Mouse (Mus musculus): ENCODE data around the gene Olfr690. TPM values are rescaled to one million over a fixed set of nuclear protein-coding genes. Genes with fewer than 3 reads are reported as not detected.

Gene Olfr690
- total RNA-seq, 2 experiments from 2014 or later, result not detected

Other genes with a start within 250 kb of the Olfr690 start
- gene Olfr680-ps1, start 241.3 kb downstream of the Olfr690 start, total RNA-seq (2015; ENCODE audit: low replicate concordance), result not detected in 2 replicates
- not detected in 2 replicates for gene Olfr680-ps1, start 241.3 kb downstream of the Olfr690 start, total RNA-seq (2017; ENCODE audit: low replicate concordance)
- gene Olfr681, start 217.3 kb downstream of the Olfr690 start, total RNA-seq (2015; ENCODE audit: low replicate concordance), result not detected in 2 replicates
- not detected in 2 replicates for gene Olfr681, start 217.3 kb downstream of the Olfr690 start, total RNA-seq (2017; ENCODE audit: low replicate concordance)
- not detected in 2 replicates for gene Olfr683, start 187.1 kb downstream of the Olfr690 start, total RNA-seq (2015; ENCODE audit: low replicate concordance)
- not detected in 2 replicates for gene Olfr683, start 187.1 kb downstream of the Olfr690 start, total RNA-seq (2017; ENCODE audit: low replicate concordance)
- gene Olfr684, start 170.5 kb downstream of the Olfr690 start, total RNA-seq (2015; ENCODE audit: low replicate concordance), result not detected in 2 replicates
- gene Olfr684, start 170.5 kb downstream of the Olfr690 start, total RNA-seq (2017; ENCODE audit: low replicate concordance), result 0.09 TPM in 1 of 2 replicates, not detected in the other
- not detected in 2 replicates for gene Olfr685, start 148.1 kb downstream of the Olfr690 start, total RNA-seq (2015; ENCODE audit: low replicate concordance)
- gene Olfr685, start 148.1 kb downstream of the Olfr690 start, total RNA-seq (2017; ENCODE audit: low replicate concordance), result not detected in 2 replicates
- gene Olfr686, start 126.6 kb downstream of the Olfr690 start, total RNA-seq (2015; ENCODE audit: low replicate concordance), result not detected in 2 replicates
- not detected in 2 replicates for gene Olfr686, start 126.6 kb downstream of the Olfr690 start, total RNA-seq (2017; ENCODE audit: low replicate concordance)
- not detected in 2 replicates for gene Olfr688, start 46.0 kb downstream of the Olfr690 start, total RNA-seq (2015; ENCODE audit: low replicate concordance)
- gene Olfr688, start 46.0 kb downstream of the Olfr690 start, total RNA-seq (2017; ENCODE audit: low replicate concordance), result not detected in 2 replicates
- gene Olfr689, start 22.9 kb downstream of the Olfr690 start, total RNA-seq (2015; ENCODE audit: low replicate concordance), result not detected in 2 replicates
- gene Olfr689, start 22.9 kb downstream of the Olfr690 start, total RNA-seq (2017; ENCODE audit: low replicate concordance), result not detected in 2 replicates
- not detected in 2 replicates for gene Olfr691, start 8.2 kb upstream of the Olfr690 start, total RNA-seq (2015; ENCODE audit: low replicate concordance)
- gene Olfr691, start 8.2 kb upstream of the Olfr690 start, total RNA-seq (2017; ENCODE audit: low replicate concordance), result not detected in 2 replicates
- gene Olfr692, start 34.1 kb upstream of the Olfr690 start, total RNA-seq (2015; ENCODE audit: low replicate concordance), result not detected in 2 replicates
- not detected in 2 replicates for gene Olfr692, start 34.1 kb upstream of the Olfr690 start, total RNA-seq (2017; ENCODE audit: low replicate concordance)
- gene Gm5901, start 40.9 kb upstream of the Olfr690 start, total RNA-seq (2015; ENCODE audit: low replicate concordance), result not detected in 2 replicates
- not detected in 2 replicates for gene Gm5901, start 40.9 kb upstream of the Olfr690 start, total RNA-seq (2017; ENCODE audit: low replicate concordance)
- 15.3 and 23.4 TPM in 2 replicates for gene Fam160a2, start 66.0 kb upstream of the Olfr690 start, total RNA-seq (2015; ENCODE audit: low replicate concordance)
- 7.8 and 9.8 TPM in 2 replicates for gene Fam160a2, start 66.0 kb upstream of the Olfr690 start, total RNA-seq (2017; ENCODE audit: low replicate concordance)
- not detected in 2 replicates for gene Cnga4, start 70.5 kb upstream of the Olfr690 start, total RNA-seq (2015; ENCODE audit: low replicate concordance)
- gene Cnga4, start 70.5 kb upstream of the Olfr690 start, total RNA-seq (2017; ENCODE audit: low replicate concordance), result 0.42 TPM in 1 of 2 replicates, not detected in the other
- not detected in 2 replicates for gene Cckbr, start 91.6 kb upstream of the Olfr690 start, total RNA-seq (2015; ENCODE audit: low replicate concordance)
- gene Cckbr, start 91.6 kb upstream of the Olfr690 start, total RNA-seq (2017; ENCODE audit: low replicate concordance), result not detected in 2 replicates
- not detected in 2 replicates for gene Cavin3, start 148.2 kb upstream of the Olfr690 start, total RNA-seq (2015; ENCODE audit: low replicate concordance)
- gene Cavin3, start 148.2 kb upstream of the Olfr690 start, total RNA-seq (2017; ENCODE audit: low replicate concordance), result not detected in 2 replicates
- 8.6 and 11.7 TPM in 2 replicates for gene Smpd1, start 220.3 kb upstream of the Olfr690 start, total RNA-seq (2015; ENCODE audit: low replicate concordance)
- gene Smpd1, start 220.3 kb upstream of the Olfr690 start, total RNA-seq (2017; ENCODE audit: low replicate concordance), result 2.0 and 4.4 TPM in 2 replicates
- gene Apbb1, start 247.5 kb upstream of the Olfr690 start, total RNA-seq (2015; ENCODE audit: low replicate concordance), result not detected in 2 replicates
- 4.3 and 8.3 TPM in 2 replicates for gene Apbb1, start 247.5 kb upstream of the Olfr690 start, total RNA-seq (2017; ENCODE audit: low replicate concordance)